Mouse (Mus musculus) spleen, adult 2 months (tissue): ENCODE measurements around the gene Reln.

ENCODE experiments used
- CTCF ChIP-seq: fragments of 200-500 bp; IDR thresholded peaks from 2 replicates; pipeline ENCODE4 v1.5.1; 2011; ENCODE audit warnings: mild to moderate bottlenecking, inconsistent platforms; ENCODE audit not compliant: insufficient read depth, insufficient read length, insufficient replicate concordance; ENCODE audit errors: extremely low read depth
- POLR2A ChIP-seq: fragments of 200-500 bp; IDR thresholded peaks from 2 replicates; pipeline ENCODE4 v1.6.1; 2011; ENCODE audit warnings: low read depth, low read length, inconsistent platforms

- TF ChIP-seq POLR2A (no peak), CTCF (no peak)
These were observed 371.1 kb downstream of the Reln start for GRCm38 (mm10) chr5:21973266-21974010.
